Mouse (Mus musculus) B cell, adult 67 days (primary cell): ENCODE results near the gene Atp10b. TPM values are rescaled to one million over a fixed set of nuclear protein-coding genes. Genes with fewer than 3 reads are reported as not detected.

Experiments
- total RNA-seq, 2 experiments: library from RNA; stranded (reverse); gene quantifications; 4 replicates each; pipeline ENCODE4 v1.2.4; 2023

Atp10b gene
- total RNA-seq, result not detected

DNA sequence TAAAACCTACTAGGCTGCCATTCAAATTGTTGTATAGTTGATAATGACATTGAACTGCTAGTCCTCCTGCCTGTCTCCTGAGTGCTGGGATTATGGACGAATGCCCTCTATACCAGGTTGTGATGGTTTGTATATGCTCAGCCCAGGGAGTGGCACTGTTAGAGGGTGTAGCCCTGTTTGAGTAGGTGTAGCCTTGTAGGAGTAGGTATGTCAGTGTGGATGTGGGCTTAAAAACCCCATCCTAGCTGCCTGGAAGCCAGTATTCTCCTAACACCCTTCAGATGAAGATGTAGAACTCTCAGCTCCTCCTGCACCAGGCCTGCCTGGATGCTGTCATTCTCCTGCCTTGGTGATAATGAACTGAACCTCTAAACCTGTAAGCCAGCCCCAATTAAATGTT, at the start of gene Atp10b:
TSS of gene Atp10b (plus strand) at position 301 of the 400 bp plus-strand sequence.

Other genes with a start within 250 kb of the Atp10b start
- gene Gm9972, start 114.1 kb upstream of the Atp10b start, total RNA-seq, result not detected